Mouse (Mus musculus): ENCODE results near the gene Ly6g6e. TPM values are rescaled to one million over a fixed set of nuclear protein-coding genes. Genes with fewer than 3 reads are reported as not detected.
A peak's percentile ranks its signal among the peaks of the same experiment; 100 is the strongest.

The Ly6g6e gene
- 13.4 and 36.1 TPM in 2 replicates for total RNA-seq (2012; rRNA removed)

- no peaks in the 10 kb centered on the region for H3K36me3 ChIP-seq (ENCODE audit: control insufficient read depth, insufficient read depth, low read length, poor library complexity, severe bottlenecking)
- TF ChIP-seq CHD2 (IDR thresholded peaks at IDR 0.05; ENCODE audit: low read depth, low read length) (no peak), HCFC1 (IDR thresholded peaks at IDR 0.05; ENCODE audit: borderline replicate concordance, insufficient read depth, low read length) (0 out of 2 replicates have a peak, but pooled peaks have one; percentile 28), MAFK (IDR thresholded peaks at IDR 0.05; ENCODE audit: insufficient read depth, low read depth, low read length) (no peak), ZC3H11A (IDR thresholded peaks at IDR 0.05; ENCODE audit: borderline replicate concordance, low read depth, low read length) (no peak), ZNF384 (IDR thresholded peaks at IDR 0.05; ENCODE audit: low read depth, low read length) (0 out of 2 replicates have a peak, but pooled peaks have one; percentile 49)
- peak within 1 kb of the TSS; percentile 90 for H3K27ac ChIP-seq (ENCODE audit: insufficient read depth, low read depth, low read length, poor library complexity, severe bottlenecking)
- peak; percentile 43 for DNase-seq (ENCODE audit: low read depth, low spot score)
- H3K9me3 ChIP-seq (ENCODE audit: control insufficient read depth, insufficient read depth, low read depth, low read length): no peaks in the 10 kb centered on the region
- peak within 1 kb of the TSS; percentile 52 to 54 for H3K4me3 ChIP-seq (ENCODE audit: insufficient read depth in 1 of 2, low read depth in 1 of 2, low read length in 2 of 2, poor library complexity in 1 of 2, severe bottlenecking in 1 of 2)
- H3K9ac ChIP-seq (ENCODE audit: insufficient read depth, low read depth, low read length, poor library complexity, severe bottlenecking): peak within 1 kb of the TSS; percentile 61
- peaks cover 15 to 17% of the 10 kb centered on the region in 2 experiments for H3K4me1 ChIP-seq (ENCODE audit: control insufficient read depth in 2 of 2, insufficient read depth in 2 of 2, low read length in 2 of 2, poor library complexity in 1 of 2)
- in situ Hi-C loops (cut with MboI; ENCODE audit: low sequenced_read_pairs in 2 of 2, unreplicated experiment in 2 of 2): no loop called here
Observed at GRCm38 (mm10) chr17:35076507-35077176, at the start of gene Ly6g6e. Gene Ly6g6e (plus strand): TSS chr17:35076902.

GRCm38 (mm10) chr17:35027277-35028068 lies 49.2 kb upstream of the Ly6g6e start, which contains the start of gene Sapcd1:
Gene Sapcd1 (minus strand): TSS chr17:35028016.
- TF ChIP-seq HCFC1 (IDR thresholded peaks at IDR 0.05; ENCODE audit: borderline replicate concordance, insufficient read depth, low read length): no peak
- no peak for TF ChIP-seq ZNF384 (IDR thresholded peaks at IDR 0.05; ENCODE audit: low read depth, low read length)
- no peak for TF ChIP-seq MAFK (IDR thresholded peaks at IDR 0.05; ENCODE audit: insufficient read depth, low read depth, low read length)
- TF ChIP-seq ZC3H11A (IDR thresholded peaks at IDR 0.05; ENCODE audit: borderline replicate concordance, low read depth, low read length): no peak
- TF ChIP-seq CHD2 (IDR thresholded peaks at IDR 0.05; ENCODE audit: low read depth, low read length): no peak
- H3K36me3 ChIP-seq (ENCODE audit: control insufficient read depth, insufficient read depth, low read length, poor library complexity, severe bottlenecking): no peaks in the 10 kb centered on the region
- peak within 1 kb of the TSS in 1 of 2 experiments; percentile 4; a peak in 1 of 4 replicates for H3K4me3 ChIP-seq (ENCODE audit: insufficient read depth in 1 of 2, low read depth in 1 of 2, low read length in 2 of 2, poor library complexity in 1 of 2, severe bottlenecking in 1 of 2)
- peaks cover 0 to 29% of the 10 kb centered on the region in 2 experiments; a peak in 2 of 4 replicates for H3K4me1 ChIP-seq (ENCODE audit: control insufficient read depth in 2 of 2, insufficient read depth in 2 of 2, low read length in 2 of 2, poor library complexity in 1 of 2)
- in situ Hi-C loops (cut with MboI; ENCODE audit: low sequenced_read_pairs in 2 of 2, unreplicated experiment in 2 of 2): no loop called here
- peak within 1 kb of the TSS; percentile 8; the same call in 1 of the 2 replicates for H3K27ac ChIP-seq (ENCODE audit: insufficient read depth, low read depth, low read length, poor library complexity, severe bottlenecking)
- DNase-seq (ENCODE audit: low read depth, low spot score): no peak
- H3K9me3 ChIP-seq (ENCODE audit: control insufficient read depth, insufficient read depth, low read depth, low read length): no peaks in the 10 kb centered on the region
- no peak within 1 kb of the TSS for H3K9ac ChIP-seq (ENCODE audit: insufficient read depth, low read depth, low read length, poor library complexity, severe bottlenecking)

GRCm38 (mm10) chr17:35028315-35028714 lies 48.4 kb upstream of the Ly6g6e start:
- H3K27ac ChIP-seq (ENCODE audit: insufficient read depth, low read depth, low read length, poor library complexity, severe bottlenecking): no peak overlapping the region
- in situ Hi-C loops (cut with MboI; ENCODE audit: low sequenced_read_pairs in 2 of 2, unreplicated experiment in 2 of 2): no loop called here
- no peaks in the 10 kb centered on the region for H3K9me3 ChIP-seq (ENCODE audit: control insufficient read depth, insufficient read depth, low read depth, low read length)
- no peak overlapping the region for H3K4me3 ChIP-seq (ENCODE audit: insufficient read depth in 1 of 2, low read depth in 1 of 2, low read length in 2 of 2, poor library complexity in 1 of 2, severe bottlenecking in 1 of 2)
- H3K4me1 ChIP-seq (ENCODE audit: control insufficient read depth in 2 of 2, insufficient read depth in 2 of 2, low read length in 2 of 2, poor library complexity in 1 of 2): peaks cover 0 to 29% of the 10 kb centered on the region in 2 experiments; a peak in 2 of 4 replicates
- H3K36me3 ChIP-seq (ENCODE audit: control insufficient read depth, insufficient read depth, low read length, poor library complexity, severe bottlenecking): no peaks in the 10 kb centered on the region
- no peak overlapping the region for H3K9ac ChIP-seq (ENCODE audit: insufficient read depth, low read depth, low read length, poor library complexity, severe bottlenecking)
- no peak for TF ChIP-seq CHD2 (IDR thresholded peaks at IDR 0.05; ENCODE audit: low read depth, low read length)
- TF ChIP-seq ZNF384 (IDR thresholded peaks at IDR 0.05; ENCODE audit: low read depth, low read length): no peak
- no peak for TF ChIP-seq HCFC1 (IDR thresholded peaks at IDR 0.05; ENCODE audit: borderline replicate concordance, insufficient read depth, low read length)
- no peak for TF ChIP-seq MAFK (IDR thresholded peaks at IDR 0.05; ENCODE audit: insufficient read depth, low read depth, low read length)
- no peak for TF ChIP-seq ZC3H11A (IDR thresholded peaks at IDR 0.05; ENCODE audit: borderline replicate concordance, low read depth, low read length)
- DNase-seq (ENCODE audit: low read depth, low spot score): no peak

- in situ Hi-C loops (cut with MboI; ENCODE audit: low sequenced_read_pairs in 2 of 2, unreplicated experiment in 2 of 2): no loop called here
- H3K27ac ChIP-seq (ENCODE audit: insufficient read depth, low read depth, low read length, poor library complexity, severe bottlenecking): no peak overlapping the region
- H3K4me1 ChIP-seq (ENCODE audit: control insufficient read depth in 2 of 2, insufficient read depth in 2 of 2, low read length in 2 of 2, poor library complexity in 1 of 2): peaks cover 0 to 29% of the 10 kb centered on the region in 2 experiments; a peak in 2 of 4 replicates
- DNase-seq (ENCODE audit: low read depth, low spot score): no peak
- H3K9ac ChIP-seq (ENCODE audit: insufficient read depth, low read depth, low read length, poor library complexity, severe bottlenecking): no peak overlapping the region
- no peak for TF ChIP-seq MAFK (IDR thresholded peaks at IDR 0.05; ENCODE audit: insufficient read depth, low read depth, low read length)
- no peak for TF ChIP-seq ZC3H11A (IDR thresholded peaks at IDR 0.05; ENCODE audit: borderline replicate concordance, low read depth, low read length)
- TF ChIP-seq HCFC1 (IDR thresholded peaks at IDR 0.05; ENCODE audit: borderline replicate concordance, insufficient read depth, low read length): no peak
- TF ChIP-seq ZNF384 (IDR thresholded peaks at IDR 0.05; ENCODE audit: low read depth, low read length): no peak
- no peak for TF ChIP-seq CHD2 (IDR thresholded peaks at IDR 0.05; ENCODE audit: low read depth, low read length)
- no peaks in the 10 kb centered on the region for H3K9me3 ChIP-seq (ENCODE audit: control insufficient read depth, insufficient read depth, low read depth, low read length)
- H3K36me3 ChIP-seq (ENCODE audit: control insufficient read depth, insufficient read depth, low read length, poor library complexity, severe bottlenecking): no peaks in the 10 kb centered on the region
- H3K4me3 ChIP-seq (ENCODE audit: insufficient read depth in 1 of 2, low read depth in 1 of 2, low read length in 2 of 2, poor library complexity in 1 of 2, severe bottlenecking in 1 of 2): no peak overlapping the region
Observed at GRCm38 (mm10) chr17:35029691-35030532, 46.8 kb upstream of the Ly6g6e start.

Measured in ES-E14 (cell line).